Mouse (Mus musculus) testis, adult 2 months (tissue): Measurements from ENCODE around the gene Cdkal1.

Source experiments
- CTCF ChIP-seq: fragments of 200-500 bp; IDR thresholded peaks from 2 replicates; pipeline ENCODE4 v1.5.1; 2012; ENCODE audit warnings: low read depth, mild to moderate bottlenecking, inconsistent platforms, low read length, moderate library complexity; ENCODE audit not compliant: control insufficient read depth, insufficient read depth, insufficient replicate concordance
- POLR2A ChIP-seq: fragments of 200-500 bp; IDR thresholded peaks from 2 replicates; pipeline ENCODE4 v1.6.1; 2012; ENCODE audit warnings: low read depth, mild to moderate bottlenecking, inconsistent platforms, low read length, moderate library complexity; ENCODE audit not compliant: control insufficient read depth

DNA sequence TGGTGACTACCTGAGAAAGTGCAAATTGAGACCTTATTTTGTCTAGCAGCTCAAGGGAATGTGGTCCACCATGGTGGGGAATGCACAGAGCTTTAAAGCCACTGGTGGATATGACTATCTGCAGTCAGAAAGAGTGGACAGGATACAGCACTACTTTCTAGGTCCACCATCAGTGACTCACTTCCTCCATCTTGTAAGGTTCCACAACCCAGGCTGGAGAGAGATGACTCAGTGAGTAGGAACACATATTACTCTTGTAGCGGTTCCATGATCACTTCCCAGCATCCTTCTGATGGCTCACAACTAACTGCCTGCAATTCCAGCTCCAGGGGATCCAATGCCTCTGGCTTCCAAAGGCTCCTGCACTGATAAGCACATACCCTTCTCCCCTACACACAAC, 47.9 kb upstream of the Cdkal1 start:
- TF ChIP-seq CTCF: no peak
- no peak for TF ChIP-seq POLR2A
